Mouse (Mus musculus): ENCODE results near the gene Tspan12. TPM values are rescaled to one million over a fixed set of nuclear protein-coding genes. Genes with fewer than 3 reads are reported as not detected.

The Tspan12 gene
- polyA plus RNA-seq, 1 experiment from 2014 or later = 117 TPM

DNA sequence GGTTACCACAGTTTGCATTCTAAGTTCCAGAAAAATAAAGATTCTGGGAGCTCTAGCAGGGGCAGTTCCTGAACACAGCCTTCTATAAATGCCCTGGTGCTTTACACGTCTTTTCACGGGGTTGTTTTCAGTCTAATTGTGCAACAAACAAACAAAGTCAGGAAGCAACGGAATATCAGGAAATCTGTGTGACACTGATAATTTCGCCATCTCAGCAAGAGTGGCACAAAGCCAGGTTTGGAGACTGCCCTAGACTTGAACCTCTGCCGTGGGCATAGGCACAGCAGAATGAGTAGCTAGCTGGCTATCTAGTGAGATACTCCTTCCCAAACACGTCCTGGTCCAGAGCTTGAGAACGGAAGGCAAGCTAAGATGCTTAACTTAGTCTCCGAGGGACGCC lies 53.7 kb downstream of the Tspan12 start:
- Histone ChIP-seq H3K4me3 (ENCODE audit: low read depth, low read length) (no peak overlapping the region), H3K4me1 (ENCODE audit: insufficient read depth) (no peaks in the 10 kb centered on the region), H3K4me2 (ENCODE audit: low read depth, low read length) (no peak overlapping the region), H3K9me3 (ENCODE audit: low read length) (no peaks in the 10 kb centered on the region), H3K36me3 (replicated peaks; ENCODE audit: insufficient read depth, low read length) (no peaks in the 10 kb centered on the region; the same call in 1 of the 2 replicates), H3K27ac (ENCODE audit: low read depth) (0 out of 2 replicates have a peak overlapping the region, but pooled peaks have one; percentile 44), H3K9ac (replicated peaks) (no peak overlapping the region), H3K27me3 (ENCODE audit: insufficient read depth, low read length) (no peaks in the 10 kb centered on the region)
- no peak for DNase-seq
- 58% methylated on average over 9 of the region's 9 CpGs for WGBS (ENCODE audit: insufficient replicate concordance)
- ATAC-seq = peak; percentile 55; the same call in 1 of the 2 replicates
- TF ChIP-seq CTCF (IDR thresholded peaks at IDR 0.05; ENCODE audit: low read depth) (no peak), EP300 (IDR thresholded peaks at IDR 0.05; ENCODE audit: low read depth) (no peak)

DNA sequence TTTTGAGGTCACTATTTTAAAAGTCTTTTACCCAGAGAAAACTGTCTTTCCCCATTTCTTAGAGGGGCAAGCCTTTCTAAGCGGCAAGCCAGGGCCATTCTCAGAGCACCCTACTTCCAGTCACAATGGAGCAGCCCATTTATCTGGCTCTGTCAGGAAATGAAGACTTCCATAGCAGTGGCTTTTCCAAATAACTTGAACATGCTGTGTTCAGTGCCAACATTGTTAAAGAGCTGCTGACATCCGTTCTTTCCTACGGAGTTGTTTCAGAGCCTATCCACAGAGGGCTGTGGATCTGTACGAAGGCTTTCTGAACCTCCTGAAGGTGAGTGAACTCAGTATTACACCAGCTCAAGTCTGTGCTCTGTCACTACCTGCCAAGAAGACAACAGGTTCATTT lies 55.2 kb downstream of the Tspan12 start:
- WGBS (ENCODE audit: insufficient replicate concordance) = 72% methylated on average over 4 of the region's 4 CpGs

DNA sequence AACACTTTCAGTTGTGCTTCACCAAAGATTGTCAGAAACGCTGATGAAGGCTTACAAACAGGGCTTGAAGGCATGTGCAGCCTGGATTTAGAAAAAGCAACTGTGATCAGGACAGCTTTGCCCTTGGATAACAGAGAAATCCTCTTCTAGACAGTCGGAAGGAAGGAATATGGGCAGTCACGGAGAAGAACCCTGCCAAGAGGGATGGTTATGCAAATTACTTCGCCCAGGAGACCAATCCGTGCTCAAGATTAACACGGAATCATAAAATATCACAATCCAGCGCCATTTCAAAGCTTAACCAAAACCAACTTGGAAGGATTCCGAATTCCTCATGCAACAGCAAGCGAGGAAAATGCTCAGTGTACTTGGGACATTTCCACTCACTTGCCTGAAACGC lies 55.9 kb downstream of the Tspan12 start:
- Histone ChIP-seq H3K27ac (ENCODE audit: low read depth) (no peak overlapping the region), H3K4me3 (ENCODE audit: low read depth, low read length) (no peak overlapping the region), H3K9me3 (ENCODE audit: low read length) (no peaks in the 10 kb centered on the region), H3K9ac (replicated peaks) (no peak overlapping the region), H3K4me2 (ENCODE audit: low read depth, low read length) (no peak overlapping the region), H3K36me3 (replicated peaks; ENCODE audit: insufficient read depth, low read length) (peaks cover 2% of the 10 kb centered on the region; the same call in 1 of the 2 replicates), H3K27me3 (ENCODE audit: insufficient read depth, low read length) (no peaks in the 10 kb centered on the region), H3K4me1 (ENCODE audit: insufficient read depth) (no peaks in the 10 kb centered on the region)
- DNase-seq = no peak
- TF ChIP-seq EP300 (IDR thresholded peaks at IDR 0.05; ENCODE audit: low read depth) (no peak), CTCF (IDR thresholded peaks at IDR 0.05; ENCODE audit: low read depth) (no peak)
- whole genome bisulfite sequencing (ENCODE audit: insufficient replicate concordance) = 86% methylated on average over 10 of the region's 10 CpGs
- ATAC-seq = no peak

More for the DNA sequence above, 55.2 kb downstream of the Tspan12 start:
- no peak for DNase-seq
- Histone ChIP-seq H3K9me3 (ENCODE audit: low read length) (no peaks in the 10 kb centered on the region), H3K4me1 (ENCODE audit: insufficient read depth) (no peaks in the 10 kb centered on the region), H3K9ac (replicated peaks) (no peak overlapping the region), H3K27me3 (ENCODE audit: insufficient read depth, low read length) (no peaks in the 10 kb centered on the region), H3K36me3 (replicated peaks; ENCODE audit: insufficient read depth, low read length) (peaks cover 2% of the 10 kb centered on the region; the same call in 1 of the 2 replicates), H3K4me2 (ENCODE audit: low read depth, low read length) (no peak overlapping the region), H3K4me3 (ENCODE audit: low read depth, low read length) (no peak overlapping the region), H3K27ac (ENCODE audit: low read depth) (no peak overlapping the region)
- TF ChIP-seq CTCF (IDR thresholded peaks at IDR 0.05; ENCODE audit: low read depth) = no peak
- TF ChIP-seq EP300 (IDR thresholded peaks at IDR 0.05; ENCODE audit: low read depth) = no peak
- ATAC-seq = no peak

DNA sequence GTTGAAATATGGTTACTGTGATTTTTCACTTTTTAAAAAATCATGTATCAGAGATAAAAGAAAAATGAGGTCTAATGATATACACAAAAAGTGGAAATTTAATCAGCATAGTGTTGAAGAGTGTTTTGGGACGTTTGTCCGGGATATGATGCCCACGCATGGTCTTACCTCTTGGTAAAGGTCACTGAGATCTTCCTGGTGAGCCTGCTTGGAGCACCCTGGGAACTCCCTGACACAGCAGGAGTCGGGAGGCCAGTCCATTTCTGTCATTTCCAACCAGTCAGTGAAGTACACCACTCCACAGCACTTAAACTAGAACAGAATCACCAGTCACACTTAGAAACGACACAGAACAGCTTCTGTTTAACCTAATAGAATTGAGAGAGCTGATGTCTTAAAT lies 56.9 kb downstream of the Tspan12 start:
- Histone ChIP-seq H3K27me3 (ENCODE audit: insufficient read depth, low read length) (no peaks in the 10 kb centered on the region), H3K4me3 (ENCODE audit: low read depth, low read length) (no peak overlapping the region), H3K4me1 (ENCODE audit: insufficient read depth) (no peaks in the 10 kb centered on the region), H3K4me2 (ENCODE audit: low read depth, low read length) (no peak overlapping the region), H3K9ac (replicated peaks) (no peak overlapping the region), H3K27ac (ENCODE audit: low read depth) (no peak overlapping the region), H3K9me3 (ENCODE audit: low read length) (no peaks in the 10 kb centered on the region), H3K36me3 (replicated peaks; ENCODE audit: insufficient read depth, low read length) (peaks cover 2% of the 10 kb centered on the region; the same call in 1 of the 2 replicates)
- DNase-seq (no peak), ATAC-seq (no peak)
- WGBS (ENCODE audit: insufficient replicate concordance) = 80% methylated on average over 5 of the region's 5 CpGs
- TF ChIP-seq CTCF (IDR thresholded peaks at IDR 0.05; ENCODE audit: low read depth) (no peak), EP300 (IDR thresholded peaks at IDR 0.05; ENCODE audit: low read depth) (no peak)

DNA sequence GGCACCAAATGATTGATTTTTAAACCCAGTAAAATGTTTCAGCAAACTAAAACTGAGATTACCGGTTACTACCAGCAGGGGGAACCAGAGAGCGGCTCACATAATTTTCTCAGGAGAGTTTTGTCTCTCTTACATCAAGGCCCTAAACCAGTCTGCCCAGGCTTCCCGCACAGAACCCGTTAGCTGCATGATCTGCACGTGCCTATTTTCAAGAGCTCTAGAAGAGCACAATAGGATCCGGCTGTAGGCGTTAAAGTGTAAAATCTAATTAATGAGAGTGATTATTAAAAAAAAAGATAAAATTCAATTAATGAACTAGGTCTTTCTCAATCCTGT lies 57.3 kb downstream of the Tspan12 start:
- ATAC-seq = peak; percentile 38; the same call in 1 of the 2 replicates
- Histone ChIP-seq H3K9ac (replicated peaks) (no peak overlapping the region), H3K4me3 (ENCODE audit: low read depth, low read length) (no peak overlapping the region), H3K9me3 (ENCODE audit: low read length) (no peaks in the 10 kb centered on the region), H3K36me3 (replicated peaks; ENCODE audit: insufficient read depth, low read length) (peaks cover 2% of the 10 kb centered on the region; the same call in 1 of the 2 replicates), H3K27ac (ENCODE audit: low read depth) (no peak overlapping the region), H3K4me2 (ENCODE audit: low read depth, low read length) (no peak overlapping the region), H3K27me3 (ENCODE audit: insufficient read depth, low read length) (no peaks in the 10 kb centered on the region), H3K4me1 (ENCODE audit: insufficient read depth) (no peaks in the 10 kb centered on the region)
- peak; percentile 68 for DNase-seq
- peak; percentile 80 for TF ChIP-seq CTCF (IDR thresholded peaks at IDR 0.05; ENCODE audit: low read depth)
- no peak for TF ChIP-seq EP300 (IDR thresholded peaks at IDR 0.05; ENCODE audit: low read depth)
- 12% methylated on average over 7 of the region's 7 CpGs for WGBS (ENCODE audit: insufficient replicate concordance)

DNA sequence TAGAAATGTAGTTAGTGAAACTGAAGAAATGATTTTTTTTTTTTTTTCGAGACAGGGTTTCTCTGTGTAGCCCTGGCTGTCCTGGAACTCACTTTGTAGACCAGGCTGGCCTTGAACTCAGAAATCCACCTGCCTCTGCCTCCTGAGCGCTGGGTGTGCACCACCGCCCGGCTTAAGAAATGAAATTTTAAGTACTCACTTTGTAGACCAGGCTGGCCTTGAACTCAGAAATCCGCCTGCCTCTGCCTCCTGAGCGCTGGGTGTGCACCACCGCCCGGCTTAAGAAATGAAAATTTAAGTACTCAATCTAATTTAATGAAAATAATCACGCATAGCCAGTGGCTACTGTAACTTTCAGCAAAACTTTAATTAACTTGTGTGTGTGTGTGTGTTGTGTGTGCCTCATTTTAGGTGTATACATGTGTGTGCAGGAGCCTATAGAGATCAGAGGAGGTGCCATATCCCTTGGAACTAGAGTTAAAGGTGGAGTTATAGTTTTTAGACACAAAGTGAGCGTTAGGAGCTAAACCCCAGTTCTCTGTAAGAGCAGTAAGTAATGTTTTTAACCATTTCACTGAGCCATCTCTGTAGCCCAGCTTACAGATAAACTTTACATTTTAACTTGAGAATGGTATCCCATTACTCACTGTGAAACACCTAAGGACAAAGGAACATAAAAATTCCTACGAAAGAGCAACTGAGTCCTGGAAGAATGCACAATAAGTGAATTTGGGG lies 57.8 kb downstream of the Tspan12 start:
- Histone ChIP-seq H3K27me3 (ENCODE audit: insufficient read depth, low read length) (no peaks in the 10 kb centered on the region), H3K36me3 (replicated peaks; ENCODE audit: insufficient read depth, low read length) (peaks cover 2% of the 10 kb centered on the region; the same call in 1 of the 2 replicates), H3K9ac (replicated peaks) (no peak overlapping the region), H3K27ac (ENCODE audit: low read depth) (no peak overlapping the region), H3K4me1 (ENCODE audit: insufficient read depth) (no peaks in the 10 kb centered on the region), H3K4me3 (ENCODE audit: low read depth, low read length) (no peak overlapping the region), H3K4me2 (ENCODE audit: low read depth, low read length) (no peak overlapping the region), H3K9me3 (ENCODE audit: low read length) (no peaks in the 10 kb centered on the region)
- ATAC-seq (no peak), DNase-seq (no peak)
- TF ChIP-seq CTCF (IDR thresholded peaks at IDR 0.05; ENCODE audit: low read depth) (no peak), EP300 (IDR thresholded peaks at IDR 0.05; ENCODE audit: low read depth) (no peak)
- WGBS (ENCODE audit: insufficient replicate concordance) = 77% methylated on average over 11 of the region's 11 CpGs
